Mouse (Mus musculus): ENCODE measurements around the gene Eif4h.
"Not testable (repeated sequence)": the region's sequence is repeated elsewhere in the genome, so short reads cannot be mapped to it uniquely, and the experiment has no call there.

Eif4h gene

DNA sequence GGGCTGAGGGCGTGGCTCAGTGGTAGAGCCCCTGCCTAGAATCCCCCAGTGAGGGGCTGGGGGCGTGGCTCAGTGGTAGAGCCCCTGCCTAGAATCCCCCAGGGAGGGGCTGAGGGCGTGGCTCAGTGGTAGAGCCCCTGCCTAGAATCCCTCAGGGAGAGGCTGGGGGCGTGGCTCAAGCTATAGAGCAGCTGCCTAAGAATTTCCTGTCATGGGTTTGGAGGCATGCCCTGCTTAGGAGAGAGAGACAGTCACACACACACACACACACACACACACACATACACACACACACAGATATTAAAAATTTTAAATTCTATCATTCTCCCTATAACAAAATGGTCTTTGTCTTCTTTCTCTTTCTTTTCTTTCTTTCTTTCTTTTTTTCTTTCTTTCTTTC, 9.7 kb upstream of the Eif4h start:
- DNase-seq (ENCODE audit: low spot score in 2 of 2): not testable (repeated sequence)

GRCm38 (mm10) chr5:134647394-134647793, 8.1 kb upstream of the Eif4h start:
- DNase-seq (ENCODE audit: low spot score in 2 of 2): no peak

DNA sequence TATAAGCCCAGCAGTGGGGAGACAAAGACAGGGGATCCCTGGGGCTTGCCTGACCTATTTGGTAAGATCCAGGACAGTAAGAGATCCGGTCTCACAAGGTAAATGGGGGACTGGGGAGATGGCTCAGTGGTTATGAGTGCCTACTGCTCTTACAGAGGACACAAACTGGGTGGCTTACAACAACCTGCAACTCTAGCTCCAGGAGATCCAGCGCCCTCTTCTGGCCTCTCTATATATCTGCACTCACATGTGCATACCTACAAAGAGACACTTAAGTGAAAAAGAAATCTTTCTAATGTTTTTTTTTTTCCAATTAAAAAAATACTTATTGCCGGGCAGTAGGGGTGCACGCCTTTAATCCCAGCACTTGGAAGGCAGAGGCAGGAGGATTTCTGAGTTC, 7.2 kb upstream of the Eif4h start:
- no peak for DNase-seq (ENCODE audit: low spot score in 2 of 2)

GRCm38 (mm10) chr5:134644643-134645118, 5.4 kb upstream of the Eif4h start:
- no peak for DNase-seq (ENCODE audit: low spot score in 2 of 2)

GRCm38 (mm10) chr5:134644121-134644520, 4.8 kb upstream of the Eif4h start:
- DNase-seq (ENCODE audit: low spot score in 2 of 2): no peak

- DNase-seq (ENCODE audit: low spot score in 2 of 2): no peak
These were observed 1.1 kb upstream of the Eif4h start for GRCm38 (mm10) chr5:134640371-134640770.

DNA sequence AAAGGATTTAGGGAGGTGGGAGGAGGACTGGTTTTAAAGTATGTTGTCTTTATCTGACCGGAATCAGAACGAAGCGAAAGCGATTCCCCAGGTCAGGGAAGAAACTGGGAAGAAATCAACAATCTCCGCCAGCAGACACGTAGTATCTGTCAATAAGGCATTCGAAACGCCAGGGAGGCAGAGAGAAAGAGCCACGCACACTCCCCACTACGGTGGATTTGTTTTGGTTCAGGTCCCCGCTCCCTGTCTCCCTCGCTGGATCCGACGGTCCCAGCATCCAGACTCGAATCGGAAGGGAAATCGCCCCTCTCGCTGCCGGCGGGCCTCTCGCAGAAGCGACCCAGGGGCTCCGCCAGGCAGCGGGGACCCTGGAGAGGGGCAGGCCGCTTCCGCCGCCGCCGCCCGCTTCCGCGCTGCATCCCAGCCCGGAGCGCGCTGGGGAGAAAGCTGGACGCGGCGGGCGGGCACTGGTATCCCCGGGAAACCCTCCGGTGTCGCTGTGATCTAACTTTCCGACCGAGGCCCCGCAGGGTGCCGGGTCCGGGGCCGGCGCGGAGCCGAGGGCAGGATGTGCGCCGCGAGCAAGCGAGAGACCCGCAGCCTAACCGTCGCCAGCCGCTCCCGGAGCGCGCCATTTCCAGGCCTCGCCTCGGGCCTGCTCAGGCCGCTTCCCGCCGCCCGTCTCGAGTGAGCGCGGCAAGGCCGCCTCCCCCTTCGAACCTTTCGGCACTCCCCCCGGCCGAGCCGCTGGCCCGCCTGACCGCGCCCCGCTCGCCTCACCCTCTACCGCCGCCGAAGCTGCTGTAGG, 625 bp downstream of the Eif4h start:
- no peak for DNase-seq (ENCODE audit: low spot score in 2 of 2)

DNA sequence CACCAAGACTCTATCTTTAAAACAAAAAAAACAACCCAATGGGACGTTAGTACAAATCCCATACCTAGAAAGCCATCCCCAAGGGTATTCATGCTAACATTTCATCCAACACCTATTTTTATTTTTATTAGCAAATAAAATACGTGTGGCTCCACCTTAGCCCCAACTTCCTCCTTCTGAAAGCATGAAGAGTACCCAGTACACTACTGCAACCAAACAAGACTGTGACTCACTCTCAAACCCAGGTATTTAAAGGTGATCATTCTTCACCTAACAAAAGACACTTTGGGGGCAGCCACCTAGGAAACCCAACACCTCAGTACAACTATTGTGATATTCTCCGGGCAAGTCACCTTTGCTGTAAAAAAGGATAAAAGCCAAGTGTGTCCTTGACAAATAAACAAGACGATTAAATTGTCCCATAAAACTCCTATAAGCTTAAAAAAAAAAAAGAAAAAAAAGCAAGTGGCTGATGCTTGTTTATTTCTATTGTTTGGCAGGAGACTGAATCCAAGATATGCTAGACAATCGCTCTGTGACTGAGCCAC, 1.4 kb downstream of the Eif4h start:
- no peak for DNase-seq (ENCODE audit: low spot score in 2 of 2)

- DNase-seq (ENCODE audit: low spot score in 2 of 2): no peak
These were observed 6.4 kb downstream of the Eif4h start for GRCm38 (mm10) chr5:134632841-134633240.

GRCm38 (mm10) chr5:134630835-134631234, 8.5 kb downstream of the Eif4h start:
- no peak for DNase-seq (ENCODE audit: low spot score in 2 of 2)

DNA sequence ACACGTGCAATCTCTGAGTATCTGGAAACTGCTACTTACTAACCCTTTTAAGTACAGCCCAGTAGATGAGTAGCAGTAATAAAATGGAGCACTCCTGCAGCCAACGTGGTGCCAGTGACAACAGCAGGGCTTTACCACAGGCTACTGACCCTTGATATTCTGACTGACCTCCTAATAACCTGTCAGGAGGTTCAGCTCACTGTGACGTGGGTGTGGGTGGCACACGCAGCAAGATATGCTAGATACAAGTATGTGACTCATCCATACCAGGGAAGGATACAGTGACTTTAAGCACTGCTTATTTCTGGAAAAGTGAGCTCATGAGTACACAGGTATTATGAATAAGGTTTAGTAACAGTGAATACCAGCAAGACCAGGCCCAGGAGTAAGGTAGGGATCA, 9.8 kb downstream of the Eif4h start:
- DNase-seq (ENCODE audit: low spot score in 2 of 2): no peak

DNA sequence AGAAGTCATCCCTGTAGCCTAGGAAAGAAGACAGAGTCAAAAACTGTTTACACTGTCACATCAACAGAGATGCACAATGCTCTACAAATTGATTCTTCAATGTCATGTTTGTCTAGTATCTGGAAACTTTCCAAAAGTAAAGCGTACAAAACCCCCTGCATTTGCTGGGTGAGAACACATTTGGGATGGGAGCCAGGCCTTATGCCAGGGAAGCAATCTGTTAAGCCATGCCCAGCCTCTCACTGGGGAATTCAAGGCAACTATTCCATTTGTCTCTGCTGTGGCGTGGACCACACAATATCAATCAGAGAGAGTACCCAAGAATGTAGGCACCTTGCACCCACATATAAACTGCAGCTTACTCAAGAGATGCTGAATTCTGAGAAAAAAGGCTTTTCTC, 17.2 kb downstream of the Eif4h start:
- no peak for DNase-seq (ENCODE audit: low spot score in 2 of 2)

DNA sequence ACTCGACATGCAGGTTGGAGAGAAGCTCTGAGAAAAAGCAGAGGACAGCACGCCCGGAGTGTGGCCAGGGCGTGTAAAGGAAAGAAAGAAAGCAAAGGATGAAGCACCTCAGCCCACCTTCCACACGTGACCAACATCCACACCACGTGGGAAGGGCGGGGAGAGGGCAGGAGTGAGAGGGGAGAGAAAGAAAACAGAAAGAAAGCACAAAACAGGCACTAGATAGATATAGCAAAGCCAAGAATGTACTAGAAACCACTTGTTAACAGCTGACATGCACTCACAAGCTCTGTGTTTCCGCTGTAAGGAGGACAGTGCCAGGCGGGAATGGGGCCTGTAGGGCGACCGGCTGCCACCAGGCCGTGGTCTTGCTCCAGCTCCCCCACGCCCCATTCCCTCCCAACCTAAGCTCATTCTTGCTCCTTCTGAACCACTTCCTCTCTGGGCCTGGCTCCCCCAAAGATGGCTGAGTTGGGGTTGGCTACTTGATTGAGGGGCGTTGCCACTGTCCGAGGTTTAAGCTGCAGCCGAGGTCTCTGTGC, 18.1 kb downstream of the Eif4h start:
- no peak for DNase-seq (ENCODE audit: low spot score in 2 of 2)

DNA sequence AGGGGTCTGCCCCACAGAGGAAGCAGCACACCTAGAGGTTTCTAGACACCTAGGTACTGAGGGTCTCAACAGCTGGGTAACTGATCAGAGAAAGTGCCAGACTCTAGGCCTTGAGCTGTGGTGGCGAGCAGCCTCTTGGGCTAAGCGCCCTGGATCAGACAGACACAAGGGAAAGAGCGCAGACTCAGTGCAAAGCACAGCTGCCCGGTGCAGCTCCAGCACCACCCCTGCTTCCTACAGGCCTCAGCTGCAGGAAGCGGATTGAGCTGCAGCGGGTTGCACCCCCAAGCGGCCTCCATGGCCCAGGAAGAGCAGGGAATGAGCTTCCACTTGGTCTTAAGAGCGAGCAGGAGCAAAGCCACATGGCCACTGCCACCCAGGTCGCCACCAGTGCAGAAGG, 18.8 kb downstream of the Eif4h start:
- DNase-seq (ENCODE audit: low spot score in 2 of 2): no peak

DNA sequence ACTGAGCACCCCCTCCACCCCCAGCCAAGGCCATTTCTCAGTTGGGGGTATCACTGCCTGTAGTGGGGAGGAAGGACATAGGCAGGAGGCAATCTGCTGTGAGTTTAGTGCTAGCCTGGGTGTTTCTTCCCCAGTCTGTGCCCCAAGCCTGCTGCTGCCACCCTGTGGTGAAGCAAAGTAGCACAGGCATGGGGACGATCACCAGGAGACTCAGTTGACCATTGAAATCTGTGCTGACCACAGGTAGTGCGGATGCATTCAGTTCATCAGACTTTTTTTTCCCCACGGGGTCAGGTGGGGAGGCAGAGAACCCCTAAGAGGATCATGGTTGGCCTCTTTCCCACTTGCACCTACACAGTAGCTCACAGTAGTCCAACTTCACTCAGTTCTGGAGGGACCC, 22.2 kb downstream of the Eif4h start:
- peak; percentile 29 to 42 for DNase-seq (ENCODE audit: low spot score in 2 of 2)

- DNase-seq (ENCODE audit: low spot score in 2 of 2): no peak
These were observed 23.5 kb downstream of the Eif4h start for GRCm38 (mm10) chr5:134615780-134616179.

DNA sequence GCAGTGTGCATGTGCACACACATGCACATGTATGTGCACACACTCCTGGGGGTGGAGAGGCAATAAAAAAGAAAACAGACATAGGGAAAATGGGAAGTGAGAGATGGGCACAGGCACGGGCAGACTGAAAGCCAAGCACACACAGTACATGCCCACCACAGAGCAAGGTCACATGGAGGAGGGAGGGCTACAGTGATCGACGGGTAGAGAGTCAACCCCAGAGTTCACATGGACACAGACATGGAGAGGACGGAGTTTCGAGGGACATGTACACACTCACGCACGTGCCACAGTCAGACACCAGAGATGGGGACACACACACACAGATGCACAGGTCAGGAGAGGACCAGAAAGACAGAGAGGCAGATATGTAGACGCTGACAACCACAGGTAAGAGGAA, 23.9 kb downstream of the Eif4h start:
- DNase-seq (ENCODE audit: low spot score in 2 of 2): no peak

GRCm38 (mm10) chr5:134614802-134615201, 24.5 kb downstream of the Eif4h start, which contains the start of gene Lat2:
Lat2 (minus strand) TSS chr5:134615025.
- peak in 1 of 2 experiments; percentile 44 for DNase-seq (ENCODE audit: low spot score in 2 of 2)

DNA sequence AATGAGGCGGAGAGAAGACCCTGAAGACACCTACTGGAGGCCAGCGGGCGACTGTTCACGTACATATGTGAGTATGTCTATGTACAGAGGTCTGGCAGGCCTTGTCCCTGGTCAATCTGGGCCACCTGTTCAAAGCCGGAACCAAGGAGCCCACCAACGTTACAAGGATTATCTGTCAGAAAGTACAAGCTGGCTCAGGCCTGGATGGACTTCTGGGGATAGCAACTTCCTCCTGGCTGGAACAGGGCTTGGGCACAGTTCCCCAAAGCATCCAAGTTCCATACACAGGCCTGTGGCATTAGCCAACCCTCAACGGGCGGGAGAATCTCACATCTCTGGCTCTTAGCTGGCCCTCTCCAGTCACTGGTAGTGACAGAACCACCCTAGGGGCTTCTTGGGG, 25.0 kb downstream of the Eif4h start:
- no peak for DNase-seq (ENCODE audit: low spot score in 2 of 2)

DNA sequence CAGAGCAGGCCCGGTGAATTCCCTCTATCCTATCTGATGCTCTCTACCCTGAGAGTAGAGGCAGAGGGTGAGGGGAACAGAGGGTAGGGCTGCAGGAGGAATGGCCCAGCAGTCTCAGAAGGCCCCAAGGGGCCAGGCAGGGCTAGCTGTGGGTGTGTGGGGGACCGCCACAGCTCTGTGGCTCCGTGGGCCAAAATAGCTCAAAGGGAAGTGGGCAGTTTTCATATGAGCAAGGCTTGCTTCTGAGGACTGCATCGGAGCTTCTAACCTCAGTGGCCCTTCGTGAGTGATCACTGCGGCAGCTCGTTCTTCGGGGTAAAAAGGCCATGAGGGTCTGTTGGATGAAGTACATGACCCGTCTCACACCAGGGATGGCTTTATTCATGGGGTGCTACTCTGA, 25.6 kb downstream of the Eif4h start:
- no peak for DNase-seq (ENCODE audit: low spot score in 2 of 2)

GRCm38 (mm10) chr5:134611810-134612521, 27.3 kb downstream of the Eif4h start:
- no peak for DNase-seq (ENCODE audit: low spot score in 2 of 2)

DNA sequence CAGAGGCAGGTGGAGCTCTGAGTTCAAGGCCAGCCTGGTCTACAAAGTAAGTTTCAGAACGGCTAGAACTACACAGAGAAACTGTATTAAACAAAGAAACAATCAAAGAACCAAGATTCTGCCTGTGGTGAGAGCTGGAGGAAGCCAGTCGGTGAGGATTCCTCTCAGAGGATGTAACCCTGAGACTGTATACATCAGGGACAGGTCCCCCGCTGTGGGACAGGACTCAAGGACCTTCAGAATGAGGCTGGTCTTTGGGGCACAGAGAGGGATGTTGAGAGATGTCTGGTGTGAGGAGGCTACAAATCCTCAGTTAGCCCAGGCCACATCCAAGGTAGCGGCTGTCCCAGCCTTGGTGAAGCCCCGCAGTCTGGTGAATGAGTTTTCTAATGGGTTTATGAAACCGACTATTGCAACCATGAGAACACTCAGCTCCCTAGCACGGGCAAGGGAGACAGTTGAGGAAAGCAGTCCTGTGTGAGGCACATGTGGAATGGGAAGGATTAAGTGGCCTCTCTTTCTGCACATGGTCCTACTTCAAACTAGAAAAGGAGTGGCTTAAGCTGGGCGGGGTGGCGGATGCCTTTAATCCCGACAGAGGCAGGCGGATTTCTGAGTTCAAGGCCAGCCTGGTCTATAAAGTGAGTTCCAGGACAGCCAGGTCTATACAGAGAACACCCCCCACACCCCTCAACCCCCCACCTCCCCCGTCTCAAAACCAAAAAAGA, 29.2 kb downstream of the Eif4h start:
- no peak for DNase-seq (ENCODE audit: low spot score in 2 of 2)

All from right cerebral cortex, postnatal 36 days (tissue).